Mouse (Mus musculus) spleen, postnatal 10 days (tissue): ENCODE data around the gene Pah.
A peak's percentile ranks its signal among the peaks of the same experiment; 100 is the strongest.

Experiments
- DNase-seq, 2 experiments: peaks; one replicate each; pipeline ENCODE4 v3.0.0; 2021 to 2022; ENCODE audit warnings: low spot score in 2 of 2

Pah gene

GRCm38 (mm10) chr10:87503946-87504345 is 17.6 kb upstream of the Pah start:
- peak in 1 of 2 experiments; percentile 49 for DNase-seq

GRCm38 (mm10) chr10:87508581-87508980 is 13.0 kb upstream of the Pah start:
- no peak for DNase-seq

- DNase-seq = no peak
Measured at GRCm38 (mm10) chr10:87513052-87513451, 8.5 kb upstream of the Pah start.

DNA sequence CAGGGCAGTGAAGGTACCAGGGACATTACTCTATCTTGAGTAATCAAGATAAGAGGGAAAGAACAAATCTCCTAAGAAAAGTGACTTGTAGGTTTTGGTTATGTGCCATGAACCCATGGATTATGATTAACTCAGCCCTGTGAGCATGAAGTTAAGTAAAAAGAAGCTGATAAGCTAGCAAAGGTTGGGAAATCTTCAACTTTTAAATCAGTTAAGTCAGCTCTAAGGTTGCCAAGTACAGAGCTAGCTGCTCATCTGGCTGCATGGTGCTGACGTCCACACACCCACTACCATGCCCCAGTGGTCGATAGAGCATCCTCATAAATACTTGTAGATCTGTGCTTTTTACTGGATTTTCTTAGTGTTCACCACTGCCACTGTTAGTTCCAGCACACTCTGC is 3.0 kb upstream of the Pah start:
- no peak for DNase-seq

DNA sequence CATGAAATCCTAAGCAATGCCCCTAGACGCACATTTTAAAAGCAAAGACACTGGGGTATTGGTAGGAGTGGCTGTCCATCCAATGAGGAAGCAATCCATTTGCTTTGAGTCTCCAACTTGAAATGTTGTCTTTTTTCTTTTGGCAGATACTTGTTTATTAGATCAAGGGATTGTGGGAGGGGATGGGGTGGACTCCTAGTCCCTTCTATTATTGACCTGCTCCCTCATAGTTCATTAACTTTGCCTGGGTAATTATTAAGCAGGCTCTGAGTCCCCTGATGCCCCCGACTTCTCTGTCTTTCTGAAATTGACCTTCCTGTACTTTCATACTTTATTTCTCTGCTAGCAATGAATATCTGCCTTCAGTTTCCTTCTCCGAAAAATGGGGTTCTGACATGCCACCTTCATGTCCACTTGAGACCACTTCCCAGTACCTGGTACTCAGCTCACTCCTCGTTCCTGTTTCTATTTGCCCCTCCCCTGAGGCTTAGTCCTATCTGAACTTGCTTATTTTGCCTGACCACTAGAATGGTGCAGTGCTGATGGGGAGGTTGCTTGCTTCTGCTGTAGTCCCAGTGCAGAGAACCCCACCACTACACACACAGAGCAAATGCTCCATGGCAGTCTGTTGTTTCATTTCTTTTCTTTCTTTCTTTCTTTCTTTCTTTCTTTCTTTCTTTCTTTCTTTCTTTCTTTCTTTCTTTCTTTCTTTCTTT is 1.0 kb upstream of the Pah start:
- no peak for DNase-seq

DNA sequence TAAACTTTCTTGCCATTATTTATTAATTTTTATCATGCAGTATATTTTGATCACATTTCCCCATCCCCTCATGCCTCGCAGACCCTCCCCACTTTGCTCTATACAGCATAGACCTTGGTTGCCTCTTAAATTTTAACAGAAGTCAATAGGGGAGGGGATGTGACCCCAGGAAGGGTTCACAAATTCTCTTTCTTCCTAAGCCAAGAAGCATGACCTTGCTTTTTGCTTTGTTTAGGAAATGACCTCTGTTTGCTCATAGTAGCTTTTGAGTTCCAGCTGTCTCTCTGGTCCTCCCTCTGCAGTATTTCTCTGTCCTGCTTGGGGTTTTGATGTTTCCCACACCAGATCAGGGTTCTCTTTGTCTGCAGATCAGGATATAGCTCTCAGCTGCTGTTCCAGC is 12.6 kb downstream of the Pah start:
- no peak for DNase-seq

- DNase-seq = no peak
Measured at GRCm38 (mm10) chr10:87545759-87546158, 24.2 kb downstream of the Pah start.

DNA sequence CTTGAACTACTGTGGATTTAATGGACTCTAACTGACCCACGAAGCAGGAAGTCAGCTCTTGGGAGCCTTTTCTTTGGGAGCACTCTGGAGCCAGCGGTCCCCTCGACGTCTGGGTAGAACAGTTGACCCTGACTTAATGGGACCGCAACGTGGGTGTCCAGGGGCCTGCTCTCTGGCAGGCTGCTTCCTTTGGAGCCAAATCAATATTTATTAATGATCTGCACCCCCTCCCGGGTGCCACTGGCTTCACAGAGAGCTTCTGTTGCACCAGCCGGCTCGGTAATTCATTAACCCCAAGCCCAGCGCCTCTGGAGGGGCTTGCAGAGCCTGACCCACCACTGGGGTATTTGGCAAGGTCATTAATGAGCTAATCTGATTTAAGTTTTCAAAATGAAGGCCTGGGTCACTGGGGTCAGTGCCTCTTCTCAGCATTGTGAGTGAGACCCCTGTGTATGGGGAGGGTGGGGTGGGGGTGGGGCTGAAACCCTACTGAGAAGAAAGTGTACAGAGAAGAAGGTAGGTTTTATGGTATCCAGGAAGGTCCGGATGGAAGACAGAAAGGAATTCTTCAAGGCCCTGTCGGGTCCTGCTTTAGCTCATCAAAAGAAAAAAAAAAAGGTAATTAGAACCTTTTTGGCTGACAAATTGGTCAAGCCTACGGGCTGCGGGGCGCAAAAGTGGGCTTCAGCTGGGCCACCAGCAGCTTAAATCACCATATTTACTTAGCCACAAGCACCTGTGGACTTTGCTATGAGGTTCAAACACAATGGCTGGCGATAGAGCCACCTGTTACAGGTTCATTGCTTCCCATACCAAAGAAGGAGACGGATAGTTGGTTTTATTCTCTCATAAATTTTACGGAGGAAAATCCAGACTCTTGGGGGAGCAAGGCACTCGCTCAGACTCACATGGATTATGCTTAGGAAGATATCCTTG is 25.0 kb downstream of the Pah start:
- DNase-seq = no peak

- DNase-seq = peak; percentile 7 to 30
Measured at GRCm38 (mm10) chr10:87552726-87553125, 31.1 kb downstream of the Pah start.

DNA sequence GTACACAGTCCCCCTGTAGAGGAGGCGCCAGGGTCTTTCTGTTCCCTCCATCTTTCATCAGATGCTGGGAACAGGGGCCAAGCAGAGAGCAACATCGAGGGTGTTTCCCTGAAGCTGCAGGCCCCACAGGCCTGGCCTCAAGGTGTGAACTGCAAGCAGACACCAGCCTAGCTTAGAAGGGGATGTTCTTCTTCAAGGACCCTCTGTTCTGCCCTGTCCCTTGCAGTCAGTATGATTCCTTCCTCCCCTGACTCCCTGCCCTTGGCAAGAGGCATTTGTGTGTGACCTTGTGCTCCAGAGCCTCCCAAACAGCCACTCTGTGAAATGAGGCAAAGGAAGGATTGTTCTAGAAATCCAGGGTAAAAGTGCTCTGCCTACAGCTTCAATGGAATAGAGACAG is 34.8 kb downstream of the Pah start:
- DNase-seq = no peak

GRCm38 (mm10) chr10:87563818-87564217 is 42.2 kb downstream of the Pah start:
- DNase-seq = no peak

GRCm38 (mm10) chr10:87565712-87566111 is 44.1 kb downstream of the Pah start:
- no peak for DNase-seq

- DNase-seq = no peak
Measured at GRCm38 (mm10) chr10:87572500-87572899, 50.9 kb downstream of the Pah start.

- peak in 1 of 2 experiments; percentile 27 for DNase-seq
Measured at GRCm38 (mm10) chr10:87586696-87587095, 65.1 kb downstream of the Pah start.

GRCm38 (mm10) chr10:87593916-87594315 is 72.3 kb downstream of the Pah start:
- no peak for DNase-seq

DNA sequence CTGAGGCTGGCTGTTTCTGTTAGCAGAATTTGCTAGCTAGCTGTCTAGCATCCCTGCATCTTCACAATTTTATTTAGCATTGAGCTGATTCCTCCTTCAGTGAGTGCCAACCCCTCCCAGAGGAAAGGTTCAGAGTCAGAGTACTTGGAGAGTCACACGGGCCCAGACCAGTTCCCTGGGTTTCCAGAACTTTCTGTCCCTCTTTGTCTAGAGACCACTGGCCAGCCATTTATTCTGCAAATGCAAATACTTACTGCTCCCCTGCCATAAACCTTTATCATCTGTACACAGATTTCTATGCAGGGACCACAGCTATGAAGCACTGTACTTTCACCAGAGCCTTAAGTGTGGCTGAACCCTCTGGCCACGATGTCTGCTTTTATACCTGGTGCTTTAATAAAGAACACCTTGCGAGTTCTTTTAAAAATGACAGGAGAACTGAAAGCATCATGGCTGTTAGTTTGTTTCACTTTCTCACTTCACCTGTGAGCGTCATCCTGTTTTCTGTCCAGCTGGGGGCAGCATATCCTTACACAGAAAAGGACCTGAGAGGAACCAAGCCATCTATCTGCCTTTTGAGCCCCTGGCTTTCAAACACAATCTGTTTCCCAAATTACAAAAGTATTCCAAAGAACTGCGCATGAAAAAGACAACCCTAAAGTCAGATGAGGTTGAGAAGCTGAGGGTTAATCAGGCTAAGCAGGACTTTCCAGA is 74.9 kb downstream of the Pah start:
- peak in 1 of 2 experiments; percentile 22 for DNase-seq

DNA sequence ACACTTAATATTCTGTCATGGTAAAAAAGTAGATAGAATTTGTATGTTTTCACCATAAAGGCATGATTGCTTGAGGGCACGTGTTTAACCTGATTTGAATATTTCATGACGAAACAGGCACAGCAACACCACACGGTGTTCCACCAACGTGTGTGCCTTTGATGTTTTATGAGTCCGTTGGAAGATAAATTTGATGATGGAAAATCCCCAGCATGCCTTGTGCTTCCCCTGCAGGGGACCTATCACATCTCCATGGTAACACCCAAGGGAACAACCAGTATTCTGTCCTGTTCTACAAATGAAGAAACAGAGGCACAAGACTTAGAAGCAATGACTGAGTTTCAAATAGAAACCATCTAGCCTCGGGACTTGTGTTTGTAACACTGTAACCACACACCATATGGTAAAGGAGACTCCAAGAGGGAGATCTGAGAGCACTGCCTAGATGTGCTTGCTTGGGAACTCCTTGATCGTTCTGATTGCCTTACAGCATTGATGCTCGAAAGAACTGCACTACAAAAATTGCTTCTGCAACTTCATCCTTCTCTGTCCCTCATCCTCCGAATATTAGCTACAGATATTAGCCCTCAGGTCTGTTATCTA is 75.6 kb downstream of the Pah start:
- no peak for DNase-seq

- DNase-seq = no peak
Measured at GRCm38 (mm10) chr10:87602151-87602550, 80.6 kb downstream of the Pah start.

DNA sequence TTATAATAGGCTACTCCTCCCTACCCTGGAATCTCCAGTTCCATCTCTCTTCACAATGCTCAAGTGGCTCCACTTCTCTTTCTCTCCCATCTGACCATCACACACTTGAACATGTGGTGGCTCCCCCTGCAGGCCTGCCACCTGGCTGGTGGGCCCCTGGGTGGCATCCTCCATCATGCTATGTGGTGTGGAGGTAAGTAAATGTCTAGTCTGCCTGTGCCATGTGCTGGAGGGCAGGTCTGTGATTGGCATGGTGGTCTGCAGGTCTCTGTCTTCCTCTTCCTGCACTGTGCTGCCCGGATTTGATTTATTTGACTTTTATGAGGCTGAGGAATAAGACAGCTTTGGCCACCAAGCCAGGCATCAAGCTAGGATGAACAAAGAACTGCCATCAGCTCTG is 103.6 kb downstream of the Pah start:
- DNase-seq = no peak
